Mouse (Mus musculus): ENCODE data around the gene Ropn1.
"Not testable (repeated sequence)": the region's sequence is repeated elsewhere in the genome, so short reads cannot be mapped to it uniquely, and the experiment has no call there.

Ropn1 gene

DNA sequence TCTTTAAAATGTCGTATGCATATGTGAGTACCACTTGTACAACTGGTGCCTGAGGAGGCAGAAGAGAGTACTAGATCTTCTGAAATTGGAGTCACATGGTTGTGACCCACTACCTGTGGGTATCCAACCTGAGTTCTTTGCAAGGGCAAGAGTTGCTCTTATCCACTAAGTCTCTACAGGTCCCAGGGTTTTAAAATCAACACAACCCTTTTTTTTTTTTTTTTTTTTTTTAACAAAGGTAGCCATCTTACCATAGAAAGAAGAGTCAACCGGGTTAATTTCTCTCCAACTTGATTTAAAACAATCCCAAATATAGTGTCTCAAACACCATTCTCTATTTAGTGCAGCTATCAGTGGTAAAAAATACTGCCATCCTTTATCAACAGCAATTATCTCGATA lies 40.2 kb downstream of the Ropn1 start:
- ATAC-seq (ENCODE audit: insufficient number of reproducible peaks, low FRiP score, low TSS enrichment): no peak

GRCm38 (mm10) chr16:34690334-34691144 lies 40.8 kb downstream of the Ropn1 start, which contains the start of gene Ccdc14:
Ccdc14 (plus strand) TSS chr16:34690616.
- peak; percentile 91 for ATAC-seq (ENCODE audit: insufficient number of reproducible peaks, low FRiP score, low TSS enrichment)

- ATAC-seq (ENCODE audit: insufficient number of reproducible peaks, low FRiP score, low TSS enrichment): no peak
These were observed 41.4 kb downstream of the Ropn1 start for GRCm38 (mm10) chr16:34691156-34691555.

DNA sequence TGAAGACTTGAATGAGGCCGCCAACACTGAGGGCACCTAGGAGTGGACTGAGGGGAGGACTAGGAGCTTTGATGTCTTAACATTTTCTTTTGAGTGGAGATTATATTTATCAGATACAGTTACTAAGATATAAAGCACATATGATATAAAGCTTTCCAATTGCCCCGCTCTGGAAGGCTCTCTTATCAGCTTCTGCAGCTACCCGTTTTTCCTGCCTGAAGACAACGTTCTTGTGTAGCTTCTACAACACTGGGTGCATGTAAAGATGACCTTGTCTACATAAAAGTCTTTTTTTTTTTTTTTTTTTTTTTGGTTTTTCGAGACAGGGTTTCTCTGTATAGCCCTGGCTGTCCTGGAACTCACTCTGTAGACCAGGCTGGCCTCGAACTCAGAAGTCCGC lies 44.8 kb downstream of the Ropn1 start:
- no peak for ATAC-seq (ENCODE audit: insufficient number of reproducible peaks, low FRiP score, low TSS enrichment)

GRCm38 (mm10) chr16:34698721-34699120 lies 49.0 kb downstream of the Ropn1 start:
- ATAC-seq (ENCODE audit: insufficient number of reproducible peaks, low FRiP score, low TSS enrichment): not testable (repeated sequence)

GRCm38 (mm10) chr16:34700165-34700827 lies 50.6 kb downstream of the Ropn1 start:
- peak; percentile 52; the same call in 1 of the 2 replicates for ATAC-seq (ENCODE audit: insufficient number of reproducible peaks, low FRiP score, low TSS enrichment)

- ATAC-seq (ENCODE audit: insufficient number of reproducible peaks, low FRiP score, low TSS enrichment): no peak
These were observed 51.1 kb downstream of the Ropn1 start for GRCm38 (mm10) chr16:34700828-34701216.

- no peak for ATAC-seq (ENCODE audit: insufficient number of reproducible peaks, low FRiP score, low TSS enrichment)
These were observed 56.3 kb downstream of the Ropn1 start for GRCm38 (mm10) chr16:34706019-34706418.

DNA sequence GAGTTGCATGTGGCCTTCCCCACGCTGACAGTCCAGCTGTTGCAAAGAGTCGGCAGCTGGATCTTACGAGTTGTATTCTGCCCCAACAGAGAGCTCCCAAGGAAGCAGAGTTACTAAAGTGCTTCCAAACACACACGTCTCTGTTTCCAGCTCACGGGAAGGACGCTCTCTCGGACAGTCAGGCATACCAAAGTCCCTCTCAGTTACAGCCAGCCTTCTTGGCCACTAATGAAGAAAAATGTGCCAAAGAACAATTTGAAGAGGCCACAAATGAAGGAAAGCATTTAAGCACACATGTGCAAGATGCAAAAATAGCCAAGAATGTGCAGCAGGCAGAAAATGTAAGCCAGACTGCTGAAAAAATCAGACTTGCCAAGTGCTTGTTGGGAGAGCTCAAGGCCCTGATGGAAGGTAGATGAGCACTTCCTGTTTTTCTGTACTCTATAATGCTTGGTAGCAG lies 56.8 kb downstream of the Ropn1 start:
- no peak for ATAC-seq (ENCODE audit: insufficient number of reproducible peaks, low FRiP score, low TSS enrichment)

DNA sequence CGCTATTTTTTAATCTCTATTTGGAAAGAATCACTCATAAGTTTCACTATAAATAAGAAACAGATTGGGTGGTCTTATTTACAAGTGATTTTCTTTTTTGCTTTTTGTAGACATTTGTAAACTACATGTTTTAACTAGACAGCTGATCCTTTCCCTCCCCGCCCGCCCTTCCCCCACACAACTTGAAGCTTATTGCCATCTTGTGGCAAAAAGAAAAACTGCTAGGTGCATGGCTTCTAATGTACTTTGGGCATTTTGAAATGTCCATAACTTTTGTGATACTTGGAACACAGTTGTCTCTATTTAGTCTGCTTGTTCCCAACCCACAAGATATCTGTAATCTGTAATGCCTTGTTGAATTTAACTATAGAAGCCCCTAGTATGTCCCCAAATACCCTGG lies 61.8 kb downstream of the Ropn1 start:
- no peak for ATAC-seq (ENCODE audit: insufficient number of reproducible peaks, low FRiP score, low TSS enrichment)

DNA sequence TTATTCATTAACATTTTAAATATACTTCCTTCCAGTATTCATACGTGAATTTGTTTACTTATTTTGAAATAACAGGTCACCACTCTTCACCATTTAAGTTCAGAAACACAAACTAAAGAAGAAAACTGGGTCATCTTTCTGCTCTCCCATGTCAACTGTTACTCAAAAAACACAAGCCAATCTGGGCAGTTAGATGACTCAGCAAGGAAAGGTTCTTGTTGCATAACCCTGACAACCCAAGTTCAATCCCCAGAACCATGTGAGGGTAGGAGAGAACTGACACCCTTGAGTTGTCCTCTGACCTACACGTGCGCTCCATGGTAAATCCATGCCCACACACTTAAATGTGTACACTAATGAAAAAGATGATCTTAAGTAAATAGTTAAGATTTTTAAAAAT lies 75.4 kb downstream of the Ropn1 start:
- no peak for ATAC-seq (ENCODE audit: insufficient number of reproducible peaks, low FRiP score, low TSS enrichment)
